Mouse (Mus musculus): Measurements from ENCODE around the gene Atxn7l2.
"Not testable (repeated sequence)": the region's sequence is repeated elsewhere in the genome, so short reads cannot be mapped to it uniquely, and the experiment has no call there.

Atxn7l2 gene

GRCm38 (mm10) chr3:108210771-108211139 lies at the start of gene Atxn7l2:
Gene Atxn7l2 (minus strand): TSS chr3:108210934.
- no peak for DNase-seq (ENCODE audit: low spot score)

GRCm38 (mm10) chr3:108259319-108259718 lies 48.6 kb upstream of the Atxn7l2 start:
- DNase-seq (ENCODE audit: low spot score), result no peak

- DNase-seq (ENCODE audit: low spot score), result no peak
Measured at GRCm38 (mm10) chr3:108257831-108258500, 47.2 kb upstream of the Atxn7l2 start.

GRCm38 (mm10) chr3:108256719-108257637 lies 46.2 kb upstream of the Atxn7l2 start, which contains the start of gene Psma5:
Gene Psma5 (plus strand): TSS chr3:108256926.
- DNase-seq (ENCODE audit: low spot score), result peak; percentile 81

GRCm38 (mm10) chr3:108246857-108247256 lies 36.1 kb upstream of the Atxn7l2 start:
- DNase-seq (ENCODE audit: low spot score), result no peak

- DNase-seq (ENCODE audit: low spot score), result no peak
Measured at GRCm38 (mm10) chr3:108241243-108241839, 30.6 kb upstream of the Atxn7l2 start.

GRCm38 (mm10) chr3:108237474-108238102 lies 26.9 kb upstream of the Atxn7l2 start:
- not testable (repeated sequence) for DNase-seq (ENCODE audit: low spot score)

GRCm38 (mm10) chr3:108231646-108232045 lies 20.9 kb upstream of the Atxn7l2 start:
- no peak for DNase-seq (ENCODE audit: low spot score)

- DNase-seq (ENCODE audit: low spot score), result no peak
Measured at GRCm38 (mm10) chr3:108227521-108227920, 16.8 kb upstream of the Atxn7l2 start.

- peak; percentile 23 for DNase-seq (ENCODE audit: low spot score)
Measured at GRCm38 (mm10) chr3:108226558-108227350, 16.0 kb upstream of the Atxn7l2 start, which contains the start of gene Sypl2. Gene Sypl2 (minus strand): TSS chr3:108226648.

- no peak for DNase-seq (ENCODE audit: low spot score)
Measured at GRCm38 (mm10) chr3:108225711-108226557, 15.2 kb upstream of the Atxn7l2 start.

GRCm38 (mm10) chr3:108220661-108221060 lies 9.9 kb upstream of the Atxn7l2 start:
- DNase-seq (ENCODE audit: low spot score), result no peak

- DNase-seq (ENCODE audit: low spot score), result no peak
Measured at GRCm38 (mm10) chr3:108214734-108215133, 4.0 kb upstream of the Atxn7l2 start.

GRCm38 (mm10) chr3:108212406-108212805 lies 1.7 kb upstream of the Atxn7l2 start:
- DNase-seq (ENCODE audit: low spot score), result no peak

- no peak for DNase-seq (ENCODE audit: low spot score)
Measured at GRCm38 (mm10) chr3:108211845-108212244, 1.1 kb upstream of the Atxn7l2 start.

- peak; percentile 84 for DNase-seq (ENCODE audit: low spot score)
Measured at GRCm38 (mm10) chr3:108209946-108210770, 576 bp downstream of the Atxn7l2 start.

- DNase-seq (ENCODE audit: low spot score), result no peak
Measured at GRCm38 (mm10) chr3:108209536-108209935, 1.2 kb downstream of the Atxn7l2 start.

- no peak for DNase-seq (ENCODE audit: low spot score)
Measured at GRCm38 (mm10) chr3:108209001-108209400, 1.7 kb downstream of the Atxn7l2 start.

- no peak for DNase-seq (ENCODE audit: low spot score)
Measured at GRCm38 (mm10) chr3:108206731-108207375, 3.9 kb downstream of the Atxn7l2 start.

All from urinary bladder, postnatal 25 days (tissue).